Mouse (Mus musculus): ENCODE results near the gene Tm7sf3. TPM values are rescaled to one million over a fixed set of nuclear protein-coding genes. Genes with fewer than 3 reads are reported as not detected.
A peak's percentile ranks its signal among the peaks of the same experiment; 100 is the strongest.

Gene Tm7sf3
- total and polyA plus RNA-seq, 3 experiments = 18.3 to 27.1 TPM; not detected in 1

DNA sequence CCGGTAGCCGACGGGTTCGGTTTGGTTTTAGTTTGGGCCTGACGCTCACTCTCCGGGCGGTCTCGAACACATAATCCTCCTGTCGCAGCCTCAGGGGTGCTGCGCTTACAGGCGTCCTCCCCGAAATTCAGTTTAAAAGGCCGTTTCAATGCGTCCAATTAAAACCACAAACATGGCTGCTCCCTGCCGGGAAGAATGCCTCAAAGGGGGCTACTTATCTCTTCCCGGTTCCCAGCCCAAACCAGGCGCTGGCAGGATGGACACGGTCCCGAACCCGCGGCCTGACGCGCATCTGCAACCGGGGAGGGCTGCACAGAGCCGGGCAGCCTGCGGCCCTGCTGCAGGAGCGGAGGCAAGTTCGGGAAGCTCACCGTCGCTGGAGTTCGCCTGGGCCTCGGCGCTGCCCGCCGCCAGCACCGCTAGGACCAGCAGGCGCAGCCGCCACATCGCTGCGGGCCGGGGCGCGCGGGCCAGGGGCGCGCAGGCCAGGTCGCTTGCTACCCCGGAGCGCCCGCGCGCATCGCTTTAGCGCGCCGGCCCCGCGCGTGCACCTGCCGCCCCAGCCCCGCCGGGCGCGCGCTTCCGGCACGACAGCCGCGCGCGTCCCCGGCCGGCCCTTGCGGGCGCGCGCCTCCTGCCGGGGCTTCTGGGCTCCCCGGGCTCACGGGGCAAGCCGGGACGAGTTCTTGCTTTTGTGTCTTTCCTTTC lies 8.5 kb downstream of the Tm7sf3 start (continued):
- TF ChIP-seq ZKSCAN1 (IDR thresholded peaks at IDR 0.05; ENCODE audit: low read depth, low read length) (no peak), MYB (IDR thresholded peaks at IDR 0.05; ENCODE audit: low read depth, low read length) (0 out of 2 replicates have a peak, but pooled peaks have one; percentile 24), UBTF (IDR thresholded peaks at IDR 0.05; ENCODE audit: borderline replicate concordance, insufficient read depth, low read depth, low read length) (peak; percentile 60; the same call in 1 of the 2 replicates), SMC3 (IDR thresholded peaks at IDR 0.05; ENCODE audit: low read depth, low read length) (no peak), POLR2AphosphoS5 (IDR thresholded peaks at IDR 0.05; ENCODE audit: borderline replicate concordance, low read depth, low read length) (no peak), POLR2AphosphoS2 (IDR thresholded peaks at IDR 0.05; ENCODE audit: low read length) (no peak), E2F4 (IDR thresholded peaks at IDR 0.05; ENCODE audit: borderline replicate concordance, low read depth, low read length) (no peak), MXI1 (IDR thresholded peaks at IDR 0.05; ENCODE audit: low read depth, low read length) (peak; percentile 59; the same call in 1 of the 2 replicates), GABPA (IDR thresholded peaks at IDR 0.05; ENCODE audit: low read depth, low read length) (no peak), ZC3H11A (IDR thresholded peaks at IDR 0.05; ENCODE audit: low read depth, low read length) (no peak), TBP (IDR thresholded peaks at IDR 0.05; ENCODE audit: low read depth, low read length) (no peak), ETS1 (IDR thresholded peaks at IDR 0.05; ENCODE audit: low read depth, low read length) (no peak), RAD21 (IDR thresholded peaks at IDR 0.05; ENCODE audit: low read depth, low read length) (no peak), TAL1 (IDR thresholded peaks at IDR 0.05; ENCODE audit: low read length) (no peak), MAFK (IDR thresholded peaks at IDR 0.05; ENCODE audit: borderline replicate concordance, low read depth, low read length) (no peak), MYC (IDR thresholded peaks at IDR 0.05; ENCODE audit: low read depth, low read length) (no peak), POLR2A (IDR thresholded peaks at IDR 0.05; ENCODE audit: control insufficient read depth in 1 of 2, insufficient read depth in 1 of 2, low read depth in 1 of 2, low read length in 2 of 2, poor library complexity in 1 of 2) (peak; percentile 24 to 39; a peak in 1 of 4 replicates), RCOR1 (IDR thresholded peaks at IDR 0.05; ENCODE audit: low read depth, low read length) (no peak), EP300 (IDR thresholded peaks at IDR 0.05; ENCODE audit: low read depth in 1 of 2, low read length in 2 of 2) (peak in 1 of 2 experiments; percentile 14; a peak in 1 of 4 replicates), BHLHE40 (IDR thresholded peaks at IDR 0.05; ENCODE audit: borderline replicate concordance, low read depth, low read length) (no peak), NELFE (IDR thresholded peaks at IDR 0.05; ENCODE audit: low read depth, low read length) (peak; percentile 37; the same call in 1 of the 2 replicates)

DNA sequence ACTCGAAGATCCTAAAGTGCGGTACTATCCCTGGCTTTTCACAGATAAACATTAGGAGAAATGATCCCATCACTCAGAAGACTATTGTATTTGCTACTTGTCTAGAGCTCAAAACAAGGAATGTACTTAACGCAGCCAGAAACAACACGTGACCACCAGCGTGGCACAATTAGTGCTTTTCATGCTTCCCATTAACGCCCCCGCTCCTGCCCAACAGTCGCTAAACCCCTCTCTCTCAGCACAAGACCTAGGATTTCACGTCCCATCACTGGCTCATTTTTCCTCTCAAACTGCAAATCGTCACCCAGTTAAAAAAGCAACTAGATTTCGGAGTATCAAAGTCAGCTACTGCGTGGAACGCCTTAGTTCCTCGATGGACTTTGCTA lies 9.0 kb downstream of the Tm7sf3 start:
- peaks cover 0 to 27% of the 10 kb centered on the region in 2 experiments; a peak in 2 of 4 replicates for H3K36me3 ChIP-seq (ENCODE audit: control insufficient read depth in 1 of 2, insufficient read depth in 2 of 2, low read length in 2 of 2)
- DNase-seq (ENCODE audit: low read depth, low spot score) = peak; percentile 70
- peak overlapping the region; percentile 84 to 98 for H3K4me3 ChIP-seq (ENCODE audit: control insufficient read depth in 1 of 2, insufficient read depth in 1 of 2, low read depth in 2 of 2, low read length in 2 of 2)
- H3K9ac ChIP-seq (ENCODE audit: control insufficient read depth, low read depth, low read length, poor library complexity, severe bottlenecking) = peak overlapping the region; percentile 90
- peaks cover 12 to 33% of the 10 kb centered on the region in 2 experiments for H3K4me1 ChIP-seq (ENCODE audit: control insufficient read depth in 1 of 2, insufficient read depth in 2 of 2, low read length in 2 of 2)
- H3K27me3 ChIP-seq (ENCODE audit: control insufficient read depth in 1 of 2, insufficient read depth in 2 of 2, low read length in 2 of 2) = no peaks in the 10 kb centered on the region
- H3K79me2 ChIP-seq (ENCODE audit: control insufficient read depth, insufficient read depth, low read length, poor library complexity) = peaks cover 10% of the 10 kb centered on the region; the same call in 1 of the 2 replicates
- peak overlapping the region; percentile 67 for H3K27ac ChIP-seq (ENCODE audit: control insufficient read depth, low read depth, low read length)
- H3K9me3 ChIP-seq (replicated peaks; ENCODE audit: insufficient read depth, low read length) = no peaks in the 10 kb centered on the region
- TF ChIP-seq SMC3 (IDR thresholded peaks at IDR 0.05; ENCODE audit: low read depth, low read length) (no peak), MAX (IDR thresholded peaks at IDR 0.05; ENCODE audit: low read length) (peak; percentile 86), RAD21 (IDR thresholded peaks at IDR 0.05; ENCODE audit: low read depth, low read length) (no peak), EP300 (IDR thresholded peaks at IDR 0.05; ENCODE audit: low read depth in 1 of 2, low read length in 2 of 2) (no peak), ZMIZ1 (IDR thresholded peaks at IDR 0.05; ENCODE audit: low read depth, low read length) (no peak), TAL1 (IDR thresholded peaks at IDR 0.05; ENCODE audit: low read length) (no peak), BHLHE40 (IDR thresholded peaks at IDR 0.05; ENCODE audit: borderline replicate concordance, low read depth, low read length) (peak; percentile 47; the same call in 1 of the 2 replicates), CTCF (IDR thresholded peaks at IDR 0.05 in 2 of 3, conservative IDR thresholded peaks at IDR 0.05 in 1 of 3; ENCODE audit: control insufficient read depth in 1 of 3, insufficient read depth in 1 of 3, low read depth in 2 of 3, low read length in 3 of 3, poor library complexity in 1 of 3, severe bottlenecking in 1 of 3) (no peak), UBTF (IDR thresholded peaks at IDR 0.05; ENCODE audit: borderline replicate concordance, insufficient read depth, low read depth, low read length) (no peak), MYC (IDR thresholded peaks at IDR 0.05; ENCODE audit: low read depth, low read length) (peak; percentile 64; the same call in 1 of the 2 replicates), ELF1 (IDR thresholded peaks at IDR 0.05; ENCODE audit: low read depth, low read length) (no peak), JUND (IDR thresholded peaks at IDR 0.05; ENCODE audit: low read depth, low read length) (no peak), HCFC1 (IDR thresholded peaks at IDR 0.05; ENCODE audit: low read depth, low read length) (no peak), ZKSCAN1 (IDR thresholded peaks at IDR 0.05; ENCODE audit: low read depth, low read length) (no peak), RCOR1 (IDR thresholded peaks at IDR 0.05; ENCODE audit: low read depth, low read length) (no peak), USF2 (IDR thresholded peaks at IDR 0.05; ENCODE audit: borderline replicate concordance in 1 of 2, insufficient read depth in 1 of 2, low read depth in 1 of 2, low read length in 2 of 2) (peak; percentile 23 to 72; a peak in 2 of 4 replicates), CHD1 (IDR thresholded peaks at IDR 0.05; ENCODE audit: low read depth, low read length) (no peak), MAZ (IDR thresholded peaks at IDR 0.05; ENCODE audit: low read depth, low read length) (no peak), POLR2A (IDR thresholded peaks at IDR 0.05; ENCODE audit: control insufficient read depth in 1 of 2, insufficient read depth in 1 of 2, low read depth in 1 of 2, low read length in 2 of 2, poor library complexity in 1 of 2) (no peak), CHD2 (IDR thresholded peaks at IDR 0.05; ENCODE audit: low read length) (no peak), ZNF384 (IDR thresholded peaks at IDR 0.05; ENCODE audit: low read depth, low read length) (no peak)
